Mouse (Mus musculus) monocyte, adult 5-6 weeks (primary cell): Measurements from ENCODE around the gene Fgf10. TPM values are rescaled to one million over a fixed set of nuclear protein-coding genes. Genes with fewer than 3 reads are reported as not detected.

Experiments
- ATAC-seq: fragments of 153-309, 156-312 bp; replicated peaks from 2 replicates; pipeline ENCODE4 v1.8.0; 2017; ENCODE audit warnings: mild to moderate bottlenecking; ENCODE audit not compliant: low TSS enrichment, insufficient number of reproducible peaks, severe bottlenecking, poor library complexity, low FRiP score
- total RNA-seq: library from RNA; stranded (forward); fragments of 200-1000, 200-491, 200-594 nt; gene quantifications from 3 replicates; pipeline ENCODE4 v1.2.3, GENCODE M21; 2017

The Fgf10 gene
- total RNA-seq: not detected in 3 replicates

- no peak for ATAC-seq
These were observed at the start of gene Fgf10 for GRCm38 (mm10) chr13:118669491-118669890. Gene Fgf10, plus strand, starts transcription at chr13:118669791.

GRCm38 (mm10) chr13:118629661-118630428 is 39.7 kb upstream of the Fgf10 start:
- no peak for ATAC-seq

DNA sequence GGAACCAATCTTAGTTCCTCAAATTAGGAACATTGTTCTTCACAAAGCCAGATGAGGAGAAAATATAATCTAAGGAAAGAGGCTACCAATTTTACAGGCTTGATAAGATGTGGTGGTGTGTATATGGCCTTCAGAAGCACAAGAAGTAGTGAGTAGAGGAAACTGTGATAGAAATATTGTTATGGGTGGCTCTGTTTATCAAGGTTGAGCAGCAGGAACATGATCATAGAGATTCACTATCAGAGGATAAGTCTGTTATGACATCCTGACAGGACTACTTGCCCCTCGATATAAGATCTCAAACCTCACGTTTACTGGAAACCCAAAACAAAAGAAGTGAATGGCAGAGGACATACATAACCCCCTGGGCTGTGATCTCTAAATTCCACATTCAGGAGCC is 38.1 kb upstream of the Fgf10 start:
- no peak for ATAC-seq

GRCm38 (mm10) chr13:118636047-118636446 is 33.5 kb upstream of the Fgf10 start:
- ATAC-seq: no peak

GRCm38 (mm10) chr13:118642585-118642984 is 27.0 kb upstream of the Fgf10 start:
- no peak for ATAC-seq

GRCm38 (mm10) chr13:118643138-118643537 is 26.5 kb upstream of the Fgf10 start:
- ATAC-seq: no peak

GRCm38 (mm10) chr13:118656991-118657390 is 12.6 kb upstream of the Fgf10 start:
- no peak for ATAC-seq

GRCm38 (mm10) chr13:118658031-118658430 is 11.6 kb upstream of the Fgf10 start:
- no peak for ATAC-seq

GRCm38 (mm10) chr13:118658608-118659326 is 10.8 kb upstream of the Fgf10 start:
- ATAC-seq: no peak

DNA sequence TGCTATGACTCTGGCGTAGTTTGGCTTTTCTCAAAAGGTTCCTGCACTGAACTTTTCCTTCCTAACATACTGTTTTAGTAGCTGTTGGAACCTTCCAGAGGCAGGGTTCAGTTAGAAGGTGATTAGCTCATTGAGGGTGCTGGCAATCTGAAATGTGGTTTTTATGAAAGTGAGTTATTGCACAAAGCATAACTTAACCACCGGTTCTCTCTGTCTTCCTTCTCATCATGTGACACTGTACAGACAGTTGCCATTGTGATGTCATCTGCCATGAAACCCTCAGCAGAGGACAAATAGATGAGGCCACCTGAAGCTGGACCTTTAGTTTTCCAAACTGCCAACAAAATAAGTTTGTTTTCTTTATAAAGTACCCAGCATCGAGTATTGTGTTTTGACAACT is 7.9 kb upstream of the Fgf10 start:
- ATAC-seq: no peak

- no peak for ATAC-seq
These were observed 4.7 kb upstream of the Fgf10 start for GRCm38 (mm10) chr13:118664901-118665300.

DNA sequence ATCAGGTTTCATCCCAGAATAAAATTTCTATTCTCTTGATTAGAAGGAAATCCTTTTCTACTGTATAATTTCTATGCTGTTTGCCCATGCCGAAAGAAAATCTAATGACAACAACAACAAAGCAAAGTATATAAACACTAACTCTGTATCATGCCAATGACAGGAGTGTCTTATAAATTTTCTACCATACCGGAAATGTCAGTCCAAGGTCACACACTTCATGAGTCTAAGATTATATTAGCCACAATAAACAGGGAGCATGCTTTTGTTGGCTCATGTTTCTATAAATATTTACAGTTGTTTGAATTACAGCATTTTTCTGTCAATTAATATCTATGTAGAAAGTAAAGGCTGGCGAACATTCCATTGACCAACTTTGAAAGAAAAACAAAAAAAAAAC is 9.6 kb downstream of the Fgf10 start:
- ATAC-seq: no peak

DNA sequence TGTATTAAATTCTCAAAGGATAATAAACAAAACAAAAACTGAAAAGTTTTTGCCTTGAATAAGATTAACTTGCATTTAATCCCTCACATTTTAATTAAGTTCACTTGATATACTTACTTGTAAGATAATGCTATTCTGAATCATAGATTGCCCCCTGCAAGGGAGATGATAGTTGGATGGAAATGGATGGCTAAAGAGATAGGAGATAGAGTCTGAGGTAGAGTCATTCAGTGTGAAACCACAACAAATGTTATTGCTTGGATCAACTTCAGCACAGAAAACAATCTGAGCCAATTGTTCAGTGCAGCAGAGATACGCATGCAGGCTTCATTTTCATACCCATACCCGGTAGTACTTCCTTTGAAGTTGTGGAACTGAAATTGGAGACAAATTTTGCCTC is 23.5 kb downstream of the Fgf10 start:
- ATAC-seq: no peak

DNA sequence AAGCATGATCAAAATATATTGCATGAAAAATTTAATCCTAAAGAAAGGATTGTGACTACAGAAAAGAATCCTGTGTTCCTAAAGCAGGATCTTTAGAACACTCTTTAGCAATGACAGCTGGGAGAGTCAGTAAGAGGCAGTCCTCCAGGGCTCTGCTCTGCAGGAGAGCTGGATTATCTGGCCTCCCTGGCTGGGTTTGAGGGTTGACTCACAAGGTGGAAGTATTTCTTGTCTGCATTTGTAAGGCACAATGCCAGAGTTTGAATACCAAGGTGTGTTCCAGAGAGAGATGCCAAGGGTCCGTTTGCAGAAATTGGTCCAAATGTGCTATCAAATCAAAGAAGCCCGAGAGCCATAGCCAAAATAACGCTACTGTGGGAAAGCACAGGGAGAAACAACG is 25.5 kb downstream of the Fgf10 start:
- no peak for ATAC-seq

GRCm38 (mm10) chr13:118703727-118704126 is 34.1 kb downstream of the Fgf10 start:
- no peak for ATAC-seq

- ATAC-seq: no peak
These were observed 36.1 kb downstream of the Fgf10 start for GRCm38 (mm10) chr13:118705716-118706115.

GRCm38 (mm10) chr13:118709912-118710311 is 40.3 kb downstream of the Fgf10 start:
- ATAC-seq: no peak

DNA sequence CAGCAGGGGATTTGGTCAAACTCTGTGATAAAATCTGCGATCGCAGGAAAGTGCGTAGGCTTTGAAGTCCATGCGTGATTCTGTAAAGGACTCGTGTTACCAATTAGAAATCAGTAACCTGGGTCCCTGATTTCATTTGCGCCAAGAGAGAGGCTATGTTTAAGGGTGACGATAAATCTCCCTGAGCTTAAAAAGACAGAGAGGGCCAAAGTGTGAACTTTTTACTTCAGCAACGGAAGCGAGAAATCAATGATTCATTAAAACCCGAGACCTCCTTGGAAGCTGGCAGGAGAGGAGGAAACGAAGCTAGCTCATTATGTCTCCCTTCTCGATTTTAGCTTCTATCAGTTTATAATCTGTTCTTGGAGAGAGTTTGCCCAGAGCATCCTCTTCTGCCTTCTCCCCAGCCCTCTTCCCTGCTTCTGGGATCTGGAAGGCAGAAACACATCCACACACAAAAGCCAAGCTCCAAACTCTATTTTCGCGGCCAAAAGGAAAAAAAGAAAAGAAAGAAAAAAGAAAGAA is 44.1 kb downstream of the Fgf10 start:
- ATAC-seq: no peak

- no peak for ATAC-seq
These were observed 44.9 kb downstream of the Fgf10 start for GRCm38 (mm10) chr13:118714284-118715065.
